Mouse (Mus musculus) CH12.LX (cell line): ENCODE results near the gene C2cd4d. TPM values are rescaled to one million over a fixed set of nuclear protein-coding genes. Genes with fewer than 3 reads are reported as not detected.

Experiments used
- DNase-seq: peaks from one replicate; pipeline ENCODE4 v3.0.0-alpha.2; 2013; ENCODE audit errors: extremely low read depth
- H3K27ac ChIP-seq: 2 replicates; pipeline ENCODE4 v1.5.1; 2012; ENCODE audit warnings: low read depth, mild to moderate bottlenecking, control low read depth, moderate library complexity; ENCODE audit not compliant: insufficient read depth
- H3K27me3 ChIP-seq: replicated peaks from 2 replicates; pipeline ENCODE3; 2012; ENCODE audit warnings: inconsistent platforms
- H3K36me3 ChIP-seq, 2 experiments: replicated peaks in 1 of 2; 2 replicates each; pipeline versions ENCODE3 to v1.6.1; 2012; ENCODE audit warnings: inconsistent platforms in 1 of 2, low read length in 1 of 2, mild to moderate bottlenecking in 1 of 2, mixed read lengths in 1 of 2, moderate library complexity in 1 of 2; ENCODE audit not compliant: control insufficient read depth in 1 of 2, insufficient read depth in 1 of 2
- H3K4me1 ChIP-seq, 2 experiments: 2 replicates each; pipeline ENCODE4 v1.6.1; 2012; ENCODE audit warnings: inconsistent platforms in 1 of 2, moderate library complexity in 1 of 2; ENCODE audit not compliant: insufficient read depth in 2 of 2, control insufficient read depth in 1 of 2
- H3K4me2 ChIP-seq: 2 replicates; pipeline ENCODE4 v1.6.1; 2012; ENCODE audit warnings: low read depth, mild to moderate bottlenecking, control low read depth; ENCODE audit not compliant: poor library complexity, insufficient read depth, severe bottlenecking
- H3K4me3 ChIP-seq, 3 experiments: fragments of 150-350 bp in 1 of 3; sonication (generic) in 1 of 3; replicated peaks in 1 of 3; 2 replicates each; pipeline versions ENCODE3 to v1.5.1; 2011 to 2012; ENCODE audit warnings: low read depth in 2 of 3, low read length in 2 of 3, mild to moderate bottlenecking in 2 of 3, moderate library complexity in 2 of 3, control low read depth in 1 of 3, improper control_type of control experiment in 1 of 3, inconsistent platforms in 1 of 3, mixed read lengths in 1 of 3; ENCODE audit not compliant: poor library complexity in 1 of 3
- H3K79me2 ChIP-seq: replicated peaks from 2 replicates; pipeline ENCODE4 v1.6.1; 2012; ENCODE audit warnings: mild to moderate bottlenecking, moderate library complexity; ENCODE audit not compliant: control insufficient read depth, poor library complexity, insufficient read depth, severe bottlenecking; ENCODE audit errors: extremely low read depth
- H3K9ac ChIP-seq: 2 replicates; pipeline ENCODE4 v1.6.1; 2012; ENCODE audit warnings: low read depth, mild to moderate bottlenecking, control low read depth, moderate library complexity; ENCODE audit not compliant: insufficient read depth
- H3K9me3 ChIP-seq: replicated peaks from 2 replicates; pipeline ENCODE3; 2012; ENCODE audit warnings: low read length, inconsistent platforms, mixed read lengths
- BHLHE40 ChIP-seq: IDR thresholded peaks from 2 replicates; pipeline ENCODE4 v1.6.1; 2011; ENCODE audit warnings: mild to moderate bottlenecking, low read depth, low read length, improper control_type of control experiment
- CHD1 ChIP-seq: IDR thresholded peaks from 2 replicates; pipeline ENCODE4 v1.6.1; 2012; ENCODE audit warnings: low read depth, low read length, improper control_type of control experiment, inconsistent platforms
- CTCF ChIP-seq, 2 experiments: IDR thresholded peaks in 1 of 2; conservative IDR thresholded peaks in 1 of 2; 2 replicates each; pipeline ENCODE4 v1.5.1; 2011 to 2012; ENCODE audit warnings: low read depth in 2 of 2, low read length in 2 of 2, improper control_type of control experiment in 1 of 2, inconsistent platforms in 1 of 2, mild to moderate bottlenecking in 1 of 2, moderate library complexity in 1 of 2
- ELF1 ChIP-seq: IDR thresholded peaks from 2 replicates; pipeline ENCODE4 v1.6.1; 2014; ENCODE audit warnings: low read depth, mild to moderate bottlenecking, inconsistent platforms, low read length, improper control_type of control experiment
- ETS1 ChIP-seq: conservative IDR thresholded peaks from 2 replicates; pipeline ENCODE4 v1.6.1; 2012; ENCODE audit warnings: low read depth, mild to moderate bottlenecking, inconsistent platforms, low read length, improper control_type of control experiment, moderate library complexity
- JUN ChIP-seq: IDR thresholded peaks from 2 replicates; pipeline ENCODE4 v1.6.1; 2011; ENCODE audit warnings: low read depth, mild to moderate bottlenecking, low read length, improper control_type of control experiment, moderate library complexity; ENCODE audit not compliant: insufficient read depth
- JUND ChIP-seq: conservative IDR thresholded peaks from 2 replicates; pipeline ENCODE4 v1.6.1; 2011; ENCODE audit warnings: low read depth, low read length, improper control_type of control experiment
- KAT2A ChIP-seq: IDR thresholded peaks from 2 replicates; pipeline ENCODE4 v1.6.1; 2012; ENCODE audit warnings: low read length, improper control_type of control experiment, inconsistent platforms; ENCODE audit not compliant: insufficient replicate concordance
- MAZ ChIP-seq: IDR thresholded peaks from 2 replicates; pipeline ENCODE4 v1.6.1; 2012; ENCODE audit warnings: low read depth, mild to moderate bottlenecking, inconsistent platforms, low read length, improper control_type of control experiment, moderate library complexity
- MXI1 ChIP-seq: IDR thresholded peaks from 2 replicates; pipeline ENCODE4 v1.6.1; 2011; ENCODE audit warnings: mild to moderate bottlenecking, low read depth, low read length, improper control_type of control experiment
- NRF1 ChIP-seq: IDR thresholded peaks from 2 replicates; pipeline ENCODE4 v1.6.1; 2014; ENCODE audit warnings: low read depth, mild to moderate bottlenecking, inconsistent platforms, low read length, improper control_type of control experiment, moderate library complexity
- POLR2A ChIP-seq: IDR thresholded peaks from 2 replicates; pipeline ENCODE4 v1.6.1; 2011; ENCODE audit warnings: low read depth, mild to moderate bottlenecking, improper control_type of control experiment, low read length
- POLR2AphosphoS2 ChIP-seq: IDR thresholded peaks from 2 replicates; pipeline ENCODE4 v1.6.1; 2011; ENCODE audit warnings: low read depth, low read length, improper control_type of control experiment
- RAD21 ChIP-seq: IDR thresholded peaks from 2 replicates; pipeline ENCODE4 v1.6.1; 2011; ENCODE audit warnings: low read depth, mild to moderate bottlenecking, low read length, improper control_type of control experiment, moderate library complexity
- SIN3A ChIP-seq: IDR thresholded peaks from 2 replicates; pipeline ENCODE4 v1.6.1; 2012; ENCODE audit warnings: low read length, improper control_type of control experiment, inconsistent platforms
- SMC3 ChIP-seq: IDR thresholded peaks from 2 replicates; pipeline ENCODE4 v1.6.1; 2011; ENCODE audit warnings: low read depth, low read length, improper control_type of control experiment
- TCF12 ChIP-seq: IDR thresholded peaks from 2 replicates; pipeline ENCODE4 v1.6.1; 2014; ENCODE audit warnings: low read depth, mild to moderate bottlenecking, inconsistent platforms, low read length, improper control_type of control experiment
- UBTF ChIP-seq: IDR thresholded peaks from 2 replicates; pipeline ENCODE4 v1.6.1; 2012; ENCODE audit warnings: low read depth, mild to moderate bottlenecking, inconsistent platforms, low read length, improper control_type of control experiment, moderate library complexity
- USF1 ChIP-seq: IDR thresholded peaks from 2 replicates; pipeline ENCODE4 v1.6.1; 2014; ENCODE audit warnings: low read depth, mild to moderate bottlenecking, inconsistent platforms, low read length, improper control_type of control experiment
- USF2 ChIP-seq: conservative IDR thresholded peaks from 2 replicates; pipeline ENCODE4 v1.6.1; 2011; ENCODE audit warnings: low read depth, low read length, improper control_type of control experiment
- dilution Hi-C: fragments of 300-500 bp; cut with MboI; formaldehyde crosslinking; loops from 2 replicates; pipeline ENCODE4 v1.14.3; 2020; ENCODE audit warnings: low sequenced_read_pairs; ENCODE audit not compliant: extremely low pct_unique_long_range_greater_than_20kb, extremely low pct_ligation_motif_present
- in situ Hi-C: fragments of 300-500 bp; cut with MboI; formaldehyde crosslinking; loops from 3 replicates; pipeline ENCODE4 v1.14.3; 2019; ENCODE audit warnings: low sequenced_read_pairs, low pct_ligation_motif_present, low pct_unique_long_range_greater_than_20kb, mixed read lengths
- polyA plus RNA-seq: library from polyadenylated mRNA; unstranded; fragments of >175 nt; gene quantifications from 2 replicates; pipeline ENCODE4 v1.2.1, GENCODE M21; 2012; ENCODE audit warnings: low read depth; ENCODE audit not compliant: insufficient read length
- total RNA-seq, 2 experiments: library from RNA; depleted of rRNA; stranded (reverse); fragments of 300-350 nt in 1 of 2; fragments of >200 nt in 1 of 2; gene quantifications; 2 replicates each; pipeline ENCODE4 v1.2.3; 2012 to 2014

The C2cd4d gene
- total RNA-seq (2012; rRNA removed) (not detected in 2 replicates), total RNA-seq (2014; rRNA removed) (not detected in 2 replicates), polyA plus RNA-seq (not detected in 2 replicates)

DNA sequence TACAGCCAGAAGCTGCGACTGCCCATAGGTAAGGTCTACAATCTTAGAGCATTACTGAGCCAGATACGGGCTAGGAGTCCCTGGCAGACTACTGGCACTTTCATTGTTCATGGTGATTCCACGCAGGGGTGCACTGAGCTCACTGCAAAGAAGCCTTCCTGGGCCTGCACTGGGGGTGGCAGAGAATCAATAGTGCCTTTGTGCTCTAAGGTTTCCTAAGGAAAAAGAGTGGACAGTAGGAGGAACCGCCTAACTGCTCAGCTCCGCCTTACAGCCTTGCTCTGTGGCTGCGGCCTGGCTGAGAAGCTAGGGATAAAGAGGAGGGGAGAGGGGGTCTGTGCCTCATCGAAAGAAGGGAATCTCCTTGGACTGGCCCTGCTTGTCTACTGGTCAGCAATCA lies at the start of gene C2cd4d:
TSS of gene C2cd4d (plus strand) at position 301 of the 400 bp plus-strand sequence.
- no peak within 1 kb of the TSS for H3K27ac ChIP-seq
- H3K4me1 ChIP-seq = peaks cover 0 to 9% of the 10 kb centered on the region in 2 experiments; a peak in 2 of 4 replicates
- no peak for TF ChIP-seq BHLHE40
- TF ChIP-seq KAT2A = no peak
- no peak for TF ChIP-seq SIN3A
- no peak for TF ChIP-seq MXI1
- no peak for TF ChIP-seq SMC3
- TF ChIP-seq UBTF = no peak
- peaks cover 0 to 11% of the 10 kb centered on the region in 2 experiments for H3K36me3 ChIP-seq
- in situ Hi-C loops = no loop called here
- H3K9me3 ChIP-seq = peaks cover 10% of the 10 kb centered on the region
- H3K79me2 ChIP-seq = no peaks in the 10 kb centered on the region
- dilution Hi-C loops = no loop called here
- H3K4me2 ChIP-seq = no peak within 1 kb of the TSS
- no peak within 1 kb of the TSS for H3K4me3 ChIP-seq
- no peak within 1 kb of the TSS for H3K9ac ChIP-seq
- H3K27me3 ChIP-seq = no peaks in the 10 kb centered on the region
- no peak for DNase-seq

DNA sequence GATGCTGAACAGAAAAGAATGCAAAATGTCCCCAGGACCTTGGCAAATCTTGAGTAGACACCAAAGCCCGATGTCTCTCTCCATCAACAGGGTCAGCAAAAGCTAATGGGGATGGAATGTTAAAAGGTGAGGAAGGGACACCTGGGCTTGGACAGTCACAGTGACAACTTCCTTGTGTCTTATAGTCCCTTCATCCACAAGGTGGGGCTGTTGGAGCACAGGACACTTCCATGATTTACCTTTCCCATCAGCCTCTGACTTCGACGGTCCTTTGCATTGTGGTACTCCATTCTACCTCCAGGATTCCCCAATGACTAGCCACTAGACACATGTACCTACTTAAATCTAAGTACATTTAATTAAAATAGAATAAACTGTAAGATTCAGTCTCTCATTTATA lies 33.6 kb upstream of the C2cd4d start:
- no peaks in the 10 kb centered on the region for H3K27me3 ChIP-seq
- dilution Hi-C loops = no loop called here
- DNase-seq = no peak

GRCm38 (mm10) chr3:94334442-94334841 lies 27.8 kb upstream of the C2cd4d start:
- DNase-seq = no peak
- H3K36me3 ChIP-seq = peaks cover 2 to 10% of the 10 kb centered on the region in 2 experiments
- no peak overlapping the region for H3K9ac ChIP-seq
- H3K79me2 ChIP-seq = no peaks in the 10 kb centered on the region
- dilution Hi-C loops = no loop called here
- in situ Hi-C loops = no loop called here
- H3K4me1 ChIP-seq = no peaks in the 10 kb centered on the region
- TF ChIP-seq JUN = no peak
- no peak for TF ChIP-seq ELF1
- no peak for TF ChIP-seq POLR2AphosphoS2
- no peak for TF ChIP-seq MAZ
- no peak for TF ChIP-seq BHLHE40
- TF ChIP-seq POLR2A = no peak
- no peak for TF ChIP-seq MXI1
- no peak for TF ChIP-seq USF1
- TF ChIP-seq UBTF = no peak
- no peak for TF ChIP-seq JUND
- no peak for TF ChIP-seq NRF1
- no peak for TF ChIP-seq RAD21
- no peak for TF ChIP-seq TCF12
- no peak for TF ChIP-seq CHD1
- no peak overlapping the region for H3K4me2 ChIP-seq
- peaks cover 5% of the 10 kb centered on the region for H3K27me3 ChIP-seq
- H3K27ac ChIP-seq = no peak overlapping the region
- H3K9me3 ChIP-seq = no peaks in the 10 kb centered on the region
- H3K4me3 ChIP-seq = no peak overlapping the region

More for the DNA sequence above, 33.6 kb upstream of the C2cd4d start:
- Histone ChIP-seq H3K36me3 (peaks cover 6 to 28% of the 10 kb centered on the region in 2 experiments), H3K79me2 (no peaks in the 10 kb centered on the region), H3K4me2 (no peak overlapping the region), H3K9ac (no peak overlapping the region), H3K9me3 (no peaks in the 10 kb centered on the region), H3K4me1 (no peaks in the 10 kb centered on the region), H3K27ac (no peak overlapping the region), H3K4me3 (no peak overlapping the region)
- no peak for TF ChIP-seq USF2
- TF ChIP-seq ETS1 = no peak
- no peak for TF ChIP-seq UBTF
- peak; percentile 52 for TF ChIP-seq RAD21
- peak in 1 of 2 experiments; percentile 50; a peak in 2 of 4 replicates for TF ChIP-seq CTCF (conservative IDR thresholded peaks at IDR 0.05 in 1 of 2, IDR thresholded peaks at IDR 0.05 in 1 of 2; ENCODE audit: low read depth in 2 of 2, low read length in 2 of 2)
- in situ Hi-C loops = no loop called here
